Mouse (Mus musculus): ENCODE results near the gene Pick1. TPM values are rescaled to one million over a fixed set of nuclear protein-coding genes. Genes with fewer than 3 reads are reported as not detected.

The Pick1 gene
- total RNA-seq, 2 experiments from 2014 or later = 53.9 to 59.1 TPM

GRCm38 (mm10) chr15:79292779-79293178 lies 63.8 kb downstream of the Pick1 start:
- DNase-seq (ENCODE audit: extremely low spot score in 1 of 2, low spot score in 2 of 2) = no peak
- intact Hi-C loops (cut with DNase I) = no loop called here

GRCm38 (mm10) chr15:79298553-79298952 lies 69.6 kb downstream of the Pick1 start:
- intact Hi-C loops (cut with DNase I) = no loop called here

More at GRCm38 (mm10) chr15:79298553-79298952, 69.6 kb downstream of the Pick1 start:
- DNase-seq (ENCODE audit: extremely low spot score in 1 of 2, low spot score in 2 of 2) = no peak

Other genes with a start within 250 kb of the Pick1 start
- 10 to 100 TPM; 73.4 to 81.3 TPM for gene H1f0, start 200.7 kb upstream of the Pick1 start, total RNA-seq (2021)
- under 1 TPM; 0.36 to 0.45 TPM for gene Galr3, start 187.3 kb upstream of the Pick1 start, total RNA-seq (2021)
- gene Ankrd54, start 166.3 kb upstream of the Pick1 start, total RNA-seq (2021) = 10 to 100 TPM; 17.9 to 20.1 TPM
- gene Eif3l, start 154.0 kb upstream of the Pick1 start, total RNA-seq (2021) = 100 to 1,000 TPM in 1 of 2 experiments, 10 to 100 TPM in 1; 95.5 to 100 TPM
- 10 to 100 TPM; 31.4 to 34.0 TPM for gene Micall1, start 120.3 kb upstream of the Pick1 start, total RNA-seq (2021)
- gene Polr2f, start 88.2 kb upstream of the Pick1 start, total RNA-seq (2021) = 100 to 1,000 TPM; 123 to 124 TPM
- gene 1700088E04Rik, start 87.9 kb upstream of the Pick1 start, total RNA-seq (2021) = 10 to 100 TPM; 12.2 to 16.5 TPM
- gene Sox10, start 63.9 kb upstream of the Pick1 start, total RNA-seq (2021) = 10 to 100 TPM; 22.5 to 27.0 TPM
- gene Gm49486, start 218 bp downstream of the Pick1 start, total RNA-seq (2021) = 1 to 10 TPM; 1.3 to 1.8 TPM
- gene Slc16a8, start 25.6 kb downstream of the Pick1 start, total RNA-seq (2021) = under 1 TPM in 1 of 2 experiments, not detected in 1; 0.19 TPM
- gene Baiap2l2, start 56.4 kb downstream of the Pick1 start, total RNA-seq (2021) = 1 to 10 TPM; 7.0 to 9.1 TPM
- gene Pla2g6, start 99.2 kb downstream of the Pick1 start, total RNA-seq (2021) = 10 to 100 TPM; 21.9 to 22.3 TPM
- gene Maff, start 117.4 kb downstream of the Pick1 start, total RNA-seq (2021) = 1 to 10 TPM; 1.3 to 3.1 TPM
- gene Tmem184b, start 174.4 kb downstream of the Pick1 start, total RNA-seq (2021) = 10 to 100 TPM; 51.2 to 54.0 TPM
- 100 to 1,000 TPM; 181 to 198 TPM for gene Csnk1e, start 226.4 kb downstream of the Pick1 start, total RNA-seq (2021)